Comparison of ENCODE assay signal across 12 mouse cellular contexts in genomic region chr6:147032303-147032925, GRCm38 (mm10). TPM values are rescaled to one million over a fixed set of nuclear protein-coding genes. Genes with fewer than 3 reads are reported as not detected.
A peak's percentile ranks its signal among the peaks of the same experiment; 100 is the strongest.
DNase-seq lines count a peak whose midpoint lies in the region; ATAC-seq and TF ChIP-seq lines count a peak whose summit lies in the region.
"Had no signal": no experiment of that assay in that cellular context is flagged by ENCODE, and none has a peak within 500 bp of the region (broad histone marks: within the 10 kb centered on the region; RNA-seq: fewer than 3 reads in every experiment).

Gene Rep15, plus strand, starts transcription at chr6:147032584.

- no peak for TF ChIP-seq CTCF in cerebellum, adult 2 months (IDR thresholded peaks at IDR 0.05; ENCODE audit: borderline replicate concordance, insufficient read depth, low read depth, low read length)

- WGBS in cerebellum, adult 2 months: 22% methylated on average over 13 of the region's 13 CpGs
- WGBS in large intestine, adult 2 months: 59% methylated on average over 13 of the region's 13 CpGs

- peak; percentile 57 for ATAC-seq in cerebellum, adult (ENCODE audit: insufficient number of reproducible peaks, low FRiP score, low TSS enrichment)
- ATAC-seq: forebrain, embryonic 13.5 days had no signal

- no peaks in the 10 kb centered on the region for H3K27me3 ChIP-seq in cerebellum, adult 2 months (ENCODE audit: control insufficient read depth, insufficient read depth, low read length)
- H3K27me3 ChIP-seq: CH12.LX; forebrain, embryonic 13.5 days; heart, embryonic 15.5 days had no signal

- no peak for TF ChIP-seq POLR2A in cerebellum, adult 2 months (IDR thresholded peaks at IDR 0.05; ENCODE audit: borderline replicate concordance, insufficient read depth, low read length)

- H3K4me1 ChIP-seq in cerebellum, adult 2 months (ENCODE audit: control insufficient read depth, insufficient read depth, low read length): peaks cover 20% of the 10 kb centered on the region
- H3K4me1 ChIP-seq: forebrain, embryonic 13.5 days had no signal

- no peak within 1 kb of the TSS for H3K27ac ChIP-seq in cerebellum, adult 2 months (ENCODE audit: insufficient read depth, low read length)
- H3K27ac ChIP-seq: forebrain, embryonic 13.5 days; heart, embryonic 15.5 days had no signal

- DNase-seq in cerebellum, postnatal 4 days (ENCODE audit: low spot score in 2 of 2): no peak
- DNase-seq in CD4-positive helper T cell, adult 2 months (ENCODE audit: low read depth, low spot score): peak; percentile 43
- DNase-seq in cerebellum, adult 2 months: peak; percentile 49 to 59
- no peak for DNase-seq in large intestine, adult 2 months (ENCODE audit: low read depth, low spot score)
- DNase-seq in gastrocnemius, postnatal 4 days (ENCODE audit: low spot score in 2 of 2): no peak
- no peak for DNase-seq in testis, postnatal 10 days (ENCODE audit: low spot score)
- no peak for DNase-seq in right cerebral cortex, postnatal 36 days (ENCODE audit: low spot score in 2 of 2)
- DNase-seq: kidney, postnatal 25 days had no signal

- H3K4me3 ChIP-seq in cerebellum, adult 2 months (replicated peaks; ENCODE audit: insufficient read depth, low read depth, low read length): no peak within 1 kb of the TSS
- H3K4me3 ChIP-seq: forebrain, embryonic 13.5 days; heart, embryonic 15.5 days had no signal

RNA-seq across cellular contexts. Expression of gene Rep15, which starts in this region (rescaled TPM):
- 0.40 and 0.69 TPM in 2 replicates for polyA plus RNA-seq in cerebellum, adult 2 months (2012; rRNA removed)
- polyA plus RNA-seq in large intestine, adult 2 months (2012; rRNA removed): 12.6 and 14.3 TPM in 2 replicates
- 1 to 10 TPM; 1.7 to 1.8 TPM for total RNA-seq in gastrocnemius, postnatal 4 days (2021)

Comparison
In these comparisons a context has a peak if more than half of its experiments do, and no peak if none do; other contexts are left out.
1. Peak in DNase-seq in cerebellum, adult 2 months; RNA of the gene not detected or under 1 TPM.